Mouse (Mus musculus) kidney, postnatal 0 days (tissue): ENCODE results near the gene Palm. TPM values are rescaled to one million over a fixed set of nuclear protein-coding genes. Genes with fewer than 3 reads are reported as not detected.

Experiments used
- ATAC-seq: fragments of 200-750 bp; cut with Nextera tagmentation; replicated peaks from 2 replicates; pipeline ENCODE4 v1.8.0; 2017; ENCODE audit warnings: low read depth, moderate number of reproducible peaks, moderate TSS enrichment, moderate library complexity; ENCODE audit not compliant: low FRiP score
- DNase-seq: peaks from one replicate; pipeline ENCODE4 v3.0.0-alpha.2; 2016; ENCODE audit warnings: low spot score
- H3K27ac ChIP-seq: fragments of 300-500 bp; sonication (generic); 2 replicates; pipeline ENCODE4 v1.5.1; 2014; ENCODE audit warnings: mild to moderate bottlenecking
- H3K27me3 ChIP-seq: fragments of 300-500 bp; sonication (generic); 2 replicates; pipeline ENCODE4 v1.6.1; 2014; ENCODE audit warnings: low read length, mixed read lengths; ENCODE audit not compliant: insufficient read depth
- H3K36me3 ChIP-seq: fragments of 300-500 bp; sonication (generic); 2 replicates; pipeline ENCODE4 v1.6.1; 2014; ENCODE audit warnings: low read length, mixed read lengths; ENCODE audit not compliant: insufficient read depth
- H3K4me1 ChIP-seq: fragments of 300-500 bp; sonication (generic); replicated peaks from 2 replicates; pipeline ENCODE4 v1.6.1; 2014; ENCODE audit warnings: antibody characterized with exemption, low read length, mixed read lengths; ENCODE audit not compliant: insufficient read depth
- H3K4me2 ChIP-seq: fragments of 300-500 bp; sonication (generic); 2 replicates; pipeline ENCODE4 v1.6.1; 2014; ENCODE audit warnings: mild to moderate bottlenecking, low read length, moderate library complexity, mixed read lengths
- H3K4me3 ChIP-seq: fragments of 300-500 bp; sonication (generic); replicated peaks from 2 replicates; pipeline ENCODE4 v1.5.1; 2014; ENCODE audit warnings: low read depth, low read length
- H3K9ac ChIP-seq: fragments of 300-500 bp; sonication (generic); 2 replicates; pipeline ENCODE4 v1.6.1; 2014; ENCODE audit warnings: low read depth, low read length
- H3K9me3 ChIP-seq: fragments of 300-500 bp; sonication (generic); replicated peaks from 2 replicates; pipeline ENCODE4 v1.6.1; 2016; ENCODE audit warnings: low read length, inconsistent platforms, mixed read lengths
- CTCF ChIP-seq: IDR thresholded peaks from 2 replicates; pipeline ENCODE4 v1.5.1; 2016; ENCODE audit warnings: antibody characterized with exemption, low read depth, mild to moderate bottlenecking, moderate library complexity
- WGBS: fragments of 180-500 bp; shearing (Covaris S2); extraction: QIAGEN DNeasy Blood & Tissue Kit; methylation state at CpG from one replicate; pipeline ENCODE4 v1.1.7; 2014; 5-methylcytosine and 5-hydroxymethylcytosine counted together
- polyA plus RNA-seq: library from polyadenylated mRNA; unstranded; fragments of >200 nt; fragmentation: Nextera tagmentation; extraction: Ambion mirVana; gene quantifications from 2 replicates; pipeline ENCODE4 v1.2.1, GENCODE M21; 2015

The Palm gene
- polyA plus RNA-seq, 1 experiment from 2014 or later, result 132 TPM

DNA sequence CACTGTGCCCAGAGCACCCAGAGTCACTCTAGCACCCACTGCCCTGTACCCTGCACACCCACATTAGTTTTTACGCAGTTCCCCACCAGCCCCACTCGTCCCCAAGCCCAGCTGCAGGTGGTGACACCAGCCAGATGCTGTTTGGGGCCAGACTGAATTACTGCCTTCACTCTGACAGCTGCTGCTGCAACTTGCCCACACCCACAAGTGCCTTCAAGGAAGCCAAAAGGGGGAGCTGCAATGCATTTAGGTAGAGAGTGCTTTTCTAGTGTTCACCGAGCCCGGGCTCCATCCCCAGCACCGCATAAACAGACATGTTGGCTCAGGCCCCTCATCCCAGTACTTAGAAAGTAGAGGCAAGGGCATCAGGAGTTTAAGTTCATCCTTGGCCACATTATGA, 11.4 kb upstream of the Palm start:
- DNase-seq (no peak), ATAC-seq (no peak)
- H3K4me1 ChIP-seq, result peaks cover 21% of the 10 kb centered on the region; the same call in 1 of the 2 replicates
- 56% methylated on average over 5 of the region's 5 CpGs for WGBS
- H3K36me3 ChIP-seq, result no peaks in the 10 kb centered on the region
- H3K9ac ChIP-seq, result no peak overlapping the region
- no peak overlapping the region for H3K4me2 ChIP-seq
- no peak overlapping the region for H3K27ac ChIP-seq
- H3K4me3 ChIP-seq, result no peak overlapping the region
- TF ChIP-seq CTCF, result no peak
- no peaks in the 10 kb centered on the region for H3K27me3 ChIP-seq
- H3K9me3 ChIP-seq, result no peaks in the 10 kb centered on the region

DNA sequence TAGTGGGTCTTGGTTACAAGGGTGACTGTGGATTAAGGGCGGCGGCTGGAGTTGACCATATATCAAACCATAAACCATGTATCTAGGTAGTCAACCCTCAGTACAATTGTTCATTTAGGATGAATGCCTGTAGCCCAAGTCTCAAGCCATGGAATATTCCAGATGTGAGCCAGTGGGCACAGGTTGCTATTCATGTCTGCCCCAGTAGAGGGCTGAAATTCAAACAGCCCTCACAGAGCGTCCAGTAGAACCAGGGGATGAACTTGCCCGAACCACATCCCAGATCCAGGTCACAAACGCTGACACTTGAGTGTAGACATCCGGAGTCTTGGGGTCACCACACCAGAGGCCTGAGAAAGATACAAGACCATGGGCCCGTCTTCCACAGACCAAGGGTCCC, 10.3 kb upstream of the Palm start:
- DNase-seq (peak; percentile 46), ATAC-seq (no peak)
- Histone ChIP-seq H3K9me3 (no peaks in the 10 kb centered on the region), H3K4me1 (peaks cover 18% of the 10 kb centered on the region; the same call in 1 of the 2 replicates), H3K4me2 (no peak overlapping the region), H3K36me3 (no peaks in the 10 kb centered on the region), H3K4me3 (no peak overlapping the region), H3K9ac (no peak overlapping the region), H3K27me3 (no peaks in the 10 kb centered on the region), H3K27ac (no peak overlapping the region)
- TF ChIP-seq CTCF, result peak; percentile 57
- WGBS, result 55% methylated on average over 7 of the region's 7 CpGs

DNA sequence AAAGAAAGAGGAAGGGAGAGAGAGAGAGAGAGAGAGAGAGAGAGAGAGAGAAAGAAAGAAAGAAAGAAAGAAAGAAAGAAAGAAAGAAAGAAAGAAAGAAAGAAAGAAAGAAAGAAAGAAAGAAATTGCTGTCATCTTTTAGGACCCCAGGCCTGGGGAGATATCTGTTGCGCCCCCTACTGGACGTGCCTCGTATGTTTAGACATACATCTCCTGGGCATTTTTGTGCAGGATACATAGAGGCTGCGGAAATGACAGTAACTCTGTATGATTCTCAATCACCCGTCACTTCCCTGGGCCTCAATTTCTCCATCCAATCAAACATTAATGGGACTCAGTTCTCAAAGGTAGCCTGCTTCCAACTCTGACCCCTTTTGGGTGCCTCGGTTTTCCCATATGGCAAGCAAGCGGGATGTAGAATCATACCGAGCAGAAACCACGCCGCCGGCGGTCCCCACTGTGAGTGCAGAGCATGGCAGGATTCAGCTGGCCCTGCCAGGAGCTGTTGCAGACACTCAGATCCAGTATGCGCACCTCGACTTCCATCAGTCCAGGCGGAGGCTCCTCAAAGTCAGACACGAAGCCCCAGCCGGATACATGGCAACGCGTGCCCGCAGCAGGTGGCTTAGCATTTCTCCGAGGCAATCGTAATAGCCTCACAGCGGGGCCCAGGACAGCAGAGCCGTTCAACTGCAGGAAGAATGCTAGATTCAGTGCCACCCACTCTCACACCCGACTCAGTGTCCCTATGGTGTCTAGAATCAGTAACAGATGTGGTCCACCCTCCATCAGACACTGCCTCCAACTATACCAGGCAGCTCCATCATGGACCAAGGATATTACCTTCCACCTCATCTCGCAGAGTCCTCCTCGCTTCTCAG, 9.2 kb upstream of the Palm start:
- Histone ChIP-seq H3K4me1 (peaks cover 7% of the 10 kb centered on the region; the same call in 1 of the 2 replicates), H3K36me3 (no peaks in the 10 kb centered on the region), H3K27ac (no peak overlapping the region), H3K4me2 (no peak overlapping the region), H3K9ac (no peak overlapping the region), H3K4me3 (no peak overlapping the region), H3K9me3 (no peaks in the 10 kb centered on the region), H3K27me3 (no peaks in the 10 kb centered on the region)
- DNase-seq, result no peak
- WGBS, result 52% methylated on average over 27 of the region's 27 CpGs
- no peak for ATAC-seq
- TF ChIP-seq CTCF, result peak; percentile 65

DNA sequence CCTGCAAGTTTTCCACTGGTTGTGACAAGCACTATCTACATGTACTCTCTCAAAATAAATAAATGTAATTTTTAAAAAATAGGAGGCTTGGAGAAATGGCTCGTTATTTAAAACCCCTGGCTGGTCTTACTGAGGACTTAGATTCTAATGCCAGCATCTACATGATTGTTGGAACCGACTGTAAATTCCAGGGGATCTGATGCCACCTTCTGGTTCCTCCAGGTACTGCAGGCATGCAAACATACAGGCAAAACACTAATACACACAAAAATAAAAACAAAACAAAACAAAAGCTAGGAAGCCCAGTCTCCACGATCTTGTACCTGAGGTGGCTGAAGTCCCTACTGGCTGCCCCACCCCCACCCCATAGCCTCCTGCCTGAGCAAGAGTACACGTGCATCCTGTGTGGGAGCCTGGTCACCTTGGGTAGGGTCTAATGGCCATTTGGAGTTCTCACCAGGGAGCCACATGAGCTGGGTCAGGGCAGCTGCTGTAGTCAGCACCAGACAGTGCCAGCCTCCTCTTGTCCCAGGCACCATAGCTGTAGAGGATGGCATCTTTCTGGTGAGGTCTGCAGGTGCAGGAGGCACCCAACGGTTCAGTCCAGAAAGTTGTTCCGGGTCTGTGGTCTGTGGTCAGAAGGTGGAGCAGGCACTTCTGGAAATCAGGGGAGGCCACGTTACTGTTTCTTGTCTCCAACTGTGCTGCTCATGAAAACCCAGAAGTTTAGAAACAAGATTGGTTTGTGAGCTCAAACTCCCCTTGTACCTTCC, 4.8 kb upstream of the Palm start:
- Histone ChIP-seq H3K36me3 (no peaks in the 10 kb centered on the region), H3K9me3 (no peaks in the 10 kb centered on the region), H3K9ac (no peak overlapping the region), H3K4me2 (no peak overlapping the region), H3K27me3 (no peaks in the 10 kb centered on the region), H3K27ac (no peak overlapping the region), H3K4me3 (no peak overlapping the region), H3K4me1 (0 out of 2 replicates have a peak, but pooled peaks cover 7% of the 10 kb centered on the region)
- TF ChIP-seq CTCF, result peak; percentile 92
- 32% methylated on average over 7 of the region's 7 CpGs for WGBS
- peak; percentile 85 for DNase-seq
- no peak for ATAC-seq

DNA sequence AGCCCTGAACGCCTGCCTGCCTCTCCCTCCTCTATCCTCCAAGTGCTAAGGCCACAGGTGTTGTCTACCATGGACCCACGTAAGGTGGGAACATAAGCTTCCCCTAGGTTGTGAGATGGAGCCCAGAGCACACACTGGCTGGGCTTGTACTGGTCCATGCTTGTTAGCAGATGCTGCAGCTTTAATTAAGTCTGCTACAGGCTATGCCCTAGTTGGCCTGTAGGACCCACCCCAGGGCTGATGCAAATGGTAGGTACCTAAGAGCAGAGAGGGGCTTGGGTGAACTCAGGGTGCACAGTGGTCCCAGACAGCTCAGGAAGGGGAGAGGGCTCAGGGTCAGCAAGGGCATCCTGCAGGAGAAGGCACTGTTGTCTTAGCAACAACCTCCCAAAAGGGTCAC, 3.8 kb upstream of the Palm start:
- H3K36me3 ChIP-seq, result no peaks in the 10 kb centered on the region
- peaks cover 8% of the 10 kb centered on the region; the same call in 1 of the 2 replicates for H3K4me1 ChIP-seq
- no peak overlapping the region for H3K27ac ChIP-seq
- H3K9ac ChIP-seq, result no peak overlapping the region
- DNase-seq, result no peak
- H3K9me3 ChIP-seq, result no peaks in the 10 kb centered on the region
- H3K4me2 ChIP-seq, result no peak overlapping the region
- H3K27me3 ChIP-seq, result no peaks in the 10 kb centered on the region
- 70% methylated on average over 2 of the region's 2 CpGs for WGBS
- TF ChIP-seq CTCF, result no peak
- ATAC-seq, result no peak
- H3K4me3 ChIP-seq, result no peak overlapping the region

DNA sequence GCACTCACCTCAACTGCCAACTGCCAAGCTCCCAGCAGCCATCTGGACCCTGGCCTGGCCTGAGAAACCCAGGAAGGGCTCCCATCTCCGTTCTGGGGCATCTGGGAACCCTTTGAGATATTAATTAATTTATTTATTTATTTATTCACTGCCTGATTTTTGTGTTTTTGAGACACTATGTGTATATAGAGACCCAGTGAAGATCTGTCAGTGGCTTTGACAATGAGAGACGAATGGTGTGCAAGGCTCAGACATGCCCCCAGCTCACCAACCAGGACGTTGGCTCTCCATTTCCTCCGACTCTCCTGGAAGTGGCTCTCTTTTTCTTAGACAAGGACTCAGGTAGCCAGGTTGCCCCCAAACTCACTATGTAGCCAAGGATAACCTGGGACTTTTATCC, 2.5 kb upstream of the Palm start, which contains the start of gene Prss57:
Prss57 (minus strand) TSS at position 101 of the 400 bp plus-strand sequence.
- Histone ChIP-seq H3K9ac (no peak within 1 kb of the TSS), H3K4me1 (peaks cover 15% of the 10 kb centered on the region), H3K27ac (no peak within 1 kb of the TSS), H3K36me3 (no peaks in the 10 kb centered on the region), H3K4me2 (no peak within 1 kb of the TSS), H3K9me3 (no peaks in the 10 kb centered on the region), H3K4me3 (no peak within 1 kb of the TSS), H3K27me3 (no peaks in the 10 kb centered on the region)
- no peak for TF ChIP-seq CTCF
- WGBS, result 83% methylated on average over 4 of the region's 4 CpGs
- DNase-seq (no peak), ATAC-seq (no peak)
